Mouse (Mus musculus) splenic B cell, adult 2 months (primary cell): ENCODE results near the gene Evi5.

Experiments
- DNase-seq: peaks from one replicate; pipeline ENCODE4 v3.0.0-alpha.2; 2011; ENCODE audit warnings: low read depth, low spot score
- H3K27me3 ChIP-seq: 2 replicates; pipeline ENCODE4 v1.6.1; 2012; ENCODE audit warnings: mild to moderate bottlenecking, low read length, moderate library complexity, mixed read lengths; ENCODE audit not compliant: control insufficient read depth, poor library complexity, insufficient read depth, severe bottlenecking
- H3K36me3 ChIP-seq: 2 replicates; pipeline ENCODE4 v1.6.1; 2012; ENCODE audit warnings: mild to moderate bottlenecking, low read length, moderate library complexity, mixed read lengths; ENCODE audit not compliant: control insufficient read depth, poor library complexity, insufficient read depth, severe bottlenecking

Evi5 gene

DNA sequence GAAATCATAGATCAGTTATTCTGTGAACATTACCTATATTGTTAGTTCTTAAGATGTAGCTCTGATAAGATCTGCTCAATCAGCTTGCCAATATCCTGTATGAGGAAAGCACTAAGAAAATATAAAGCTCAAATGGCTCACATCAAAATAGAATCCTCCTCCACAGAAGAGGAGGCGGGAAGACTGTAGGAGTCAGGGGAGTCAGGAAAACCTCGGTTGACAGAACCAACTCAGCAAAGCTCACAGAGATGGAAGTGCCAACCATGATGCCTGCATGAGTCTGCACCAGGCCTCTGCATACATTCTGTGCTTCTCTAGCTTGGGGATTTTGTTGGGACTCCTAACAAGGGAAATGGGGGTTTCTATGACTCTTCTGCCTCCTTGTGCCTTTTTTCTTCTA lies 73.7 kb downstream of the Evi5 start:
- Histone ChIP-seq H3K27me3 (no peaks in the 10 kb centered on the region), H3K36me3 (no peaks in the 10 kb centered on the region)
- DNase-seq = no peak

DNA sequence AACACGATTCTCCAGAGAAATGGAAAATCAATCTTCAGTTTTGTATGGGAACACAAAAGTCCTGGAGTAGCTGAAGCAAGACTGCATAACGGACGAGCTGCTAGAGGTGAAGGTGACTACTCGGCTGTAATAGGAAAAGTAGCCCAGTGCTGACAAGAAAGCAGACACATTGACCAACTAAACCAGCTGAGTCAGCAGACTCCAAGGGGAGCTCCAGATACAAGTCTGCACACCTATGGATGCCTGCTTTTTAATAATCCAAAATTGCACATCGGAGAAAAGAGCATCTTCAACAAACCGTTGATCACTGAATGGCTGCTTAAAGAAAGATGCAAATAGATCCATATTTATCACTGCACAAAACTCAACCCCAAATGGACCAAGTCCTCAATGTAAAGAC lies 76.6 kb downstream of the Evi5 start:
- H3K27me3 ChIP-seq = no peaks in the 10 kb centered on the region
- no peak for DNase-seq
- no peaks in the 10 kb centered on the region for H3K36me3 ChIP-seq

DNA sequence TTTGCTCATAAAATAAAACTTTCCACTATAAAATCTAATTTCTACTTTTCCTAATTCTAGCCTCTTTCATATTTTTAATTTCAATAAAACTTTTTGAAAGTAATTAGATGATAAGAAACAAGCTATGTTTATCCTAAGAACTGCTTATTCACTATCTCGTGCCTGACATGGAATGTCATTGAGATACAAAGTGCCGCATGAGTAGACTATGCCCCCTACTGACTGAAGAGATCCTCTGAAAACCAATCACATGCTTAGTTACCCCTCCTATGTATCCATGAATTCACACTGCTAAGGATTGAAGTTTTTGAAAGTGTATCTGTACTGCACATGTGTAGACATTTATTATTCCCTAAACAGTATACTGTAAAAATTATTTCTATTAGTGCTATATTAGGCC lies 81.0 kb downstream of the Evi5 start:
- peak; percentile 38 for DNase-seq
- Histone ChIP-seq H3K36me3 (no peaks in the 10 kb centered on the region), H3K27me3 (no peaks in the 10 kb centered on the region)

DNA sequence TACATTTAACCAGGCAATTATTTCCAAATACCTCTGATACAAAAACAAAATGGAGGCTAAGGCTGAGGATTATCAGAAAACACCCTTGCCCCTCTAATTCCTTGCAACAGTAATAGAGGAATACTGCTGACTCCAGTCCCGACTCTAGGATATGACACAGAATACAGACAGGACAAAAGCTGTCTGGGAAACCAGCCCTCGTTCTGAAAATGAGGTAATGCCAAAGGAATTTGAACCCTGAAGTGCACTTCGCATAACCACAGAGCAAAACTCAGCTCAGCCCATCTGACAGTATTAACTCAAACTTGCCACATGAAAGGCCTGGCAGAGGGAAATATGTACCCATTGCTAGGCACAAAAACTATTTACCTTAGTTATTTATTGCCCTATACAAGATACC lies 81.6 kb downstream of the Evi5 start:
- DNase-seq = no peak
- Histone ChIP-seq H3K36me3 (no peaks in the 10 kb centered on the region), H3K27me3 (no peaks in the 10 kb centered on the region)

DNA sequence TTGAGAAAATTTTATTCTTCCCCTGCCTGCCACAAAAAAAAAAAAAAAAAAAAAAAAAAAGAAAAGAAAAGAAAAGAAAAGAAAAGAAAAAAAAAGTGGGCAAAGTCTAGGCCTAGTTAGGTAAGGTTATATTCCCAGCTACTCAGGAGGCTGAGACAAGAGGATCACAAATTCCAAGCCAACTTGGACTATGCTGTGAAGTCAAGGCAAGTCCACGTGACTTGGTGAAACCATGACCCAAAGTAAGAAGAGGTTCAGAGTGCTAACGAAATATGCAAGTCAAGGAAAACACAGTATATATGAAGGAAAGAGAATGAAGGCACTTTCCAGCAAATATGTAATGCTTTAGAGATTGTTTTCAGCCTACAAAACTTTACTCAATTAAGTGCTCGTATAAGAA lies 82.4 kb downstream of the Evi5 start:
- Histone ChIP-seq H3K36me3 (no peaks in the 10 kb centered on the region), H3K27me3 (no peaks in the 10 kb centered on the region)
- no peak for DNase-seq

DNA sequence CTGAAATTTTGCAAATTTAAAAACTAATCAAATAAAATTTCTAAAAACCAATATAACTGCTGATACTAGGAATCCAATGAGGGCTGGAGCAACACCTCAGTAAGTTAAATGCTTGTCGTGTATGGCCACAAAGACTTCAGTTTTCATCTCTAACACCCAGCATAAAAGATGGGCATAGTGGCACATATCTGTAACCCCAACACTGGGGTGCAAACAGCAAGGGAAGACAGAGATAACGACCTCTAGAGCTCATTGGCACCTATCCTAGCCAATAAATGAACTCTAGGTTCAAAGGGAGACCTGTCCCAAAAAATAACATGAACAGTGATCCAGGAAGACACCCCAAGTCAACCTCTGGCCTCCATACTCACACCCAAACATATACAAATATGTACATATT lies 82.9 kb downstream of the Evi5 start:
- Histone ChIP-seq H3K36me3 (no peaks in the 10 kb centered on the region), H3K27me3 (no peaks in the 10 kb centered on the region)
- DNase-seq = no peak

DNA sequence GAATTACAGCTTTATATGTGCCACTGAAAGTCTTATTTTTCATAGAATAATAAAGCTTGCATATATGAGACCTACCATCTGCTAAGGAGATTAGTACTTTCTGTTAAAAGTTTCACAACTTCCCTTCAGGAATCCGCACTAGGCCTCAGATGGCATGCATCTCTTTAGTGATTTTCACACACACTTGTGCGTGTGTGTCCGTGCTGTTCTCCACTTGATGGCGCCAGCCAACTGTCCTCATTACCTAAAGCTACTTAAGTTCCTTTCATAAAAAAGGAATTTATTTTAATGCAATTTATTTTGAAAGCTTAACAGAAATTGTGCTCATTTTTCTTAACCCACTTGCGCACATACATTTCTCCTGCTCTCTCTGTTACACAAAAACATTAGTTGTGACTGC lies 85.4 kb downstream of the Evi5 start:
- Histone ChIP-seq H3K36me3 (peaks cover 3% of the 10 kb centered on the region; the same call in 1 of the 2 replicates), H3K27me3 (no peaks in the 10 kb centered on the region)
- DNase-seq = peak; percentile 53

DNA sequence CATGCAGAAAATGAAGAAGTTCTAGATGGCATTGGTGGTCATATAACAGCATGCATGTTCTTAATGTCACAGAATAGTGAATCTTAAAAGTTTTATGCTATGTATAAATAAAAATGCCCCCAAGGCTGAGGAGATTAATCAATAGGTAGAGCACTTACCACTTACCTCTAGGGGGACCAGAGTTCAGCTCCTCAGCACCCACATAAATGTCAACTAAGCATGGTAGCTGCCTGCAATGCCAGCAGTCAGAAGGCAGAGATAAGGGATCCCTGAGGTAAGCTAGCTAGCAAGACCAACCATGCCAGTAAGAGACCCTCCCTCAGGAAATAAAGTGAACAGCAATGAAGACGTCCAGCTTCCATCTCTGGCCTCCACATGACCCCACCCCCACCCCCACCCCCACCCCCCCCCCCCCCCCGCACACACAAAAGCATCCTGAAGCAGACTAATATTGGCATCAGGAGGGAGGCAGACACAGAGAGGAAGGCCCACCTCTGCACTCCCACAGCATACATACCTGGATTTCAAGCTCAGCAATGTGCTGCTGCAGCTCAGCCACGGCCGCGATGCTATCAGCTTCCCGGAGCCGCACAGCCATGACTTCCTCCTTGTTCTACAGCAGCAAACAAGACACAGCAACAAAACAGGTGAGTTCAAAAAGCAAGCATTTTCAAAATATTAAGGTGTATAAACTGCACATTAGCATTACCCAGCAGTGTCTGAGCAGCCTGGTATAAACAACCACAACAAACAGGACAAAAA lies 87.0 kb downstream of the Evi5 start:
- Histone ChIP-seq H3K36me3 (peaks cover 3% of the 10 kb centered on the region; the same call in 1 of the 2 replicates), H3K27me3 (no peaks in the 10 kb centered on the region)
- DNase-seq = no peak

DNA sequence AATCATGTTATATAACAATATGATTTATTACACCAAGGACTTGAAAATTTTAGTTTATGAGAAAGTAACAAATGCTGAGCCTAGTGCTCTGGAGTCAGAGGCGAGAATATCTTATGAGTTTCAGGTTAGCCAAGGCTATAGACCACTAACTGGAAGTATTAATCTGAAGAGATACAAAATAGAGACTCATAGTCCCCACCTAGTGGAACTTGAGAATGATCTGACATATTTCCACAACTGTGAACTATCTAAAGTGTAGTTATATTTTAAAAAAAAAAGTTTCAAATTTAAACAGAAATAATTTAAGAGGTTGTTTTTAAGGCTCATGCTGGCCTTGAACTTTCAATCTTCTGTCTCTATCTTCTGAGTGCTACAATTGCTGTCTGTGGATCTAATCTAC lies 92.5 kb downstream of the Evi5 start:
- DNase-seq = peak; percentile 20
- H3K36me3 ChIP-seq = peaks cover 5% of the 10 kb centered on the region; the same call in 1 of the 2 replicates
- H3K27me3 ChIP-seq = no peaks in the 10 kb centered on the region

DNA sequence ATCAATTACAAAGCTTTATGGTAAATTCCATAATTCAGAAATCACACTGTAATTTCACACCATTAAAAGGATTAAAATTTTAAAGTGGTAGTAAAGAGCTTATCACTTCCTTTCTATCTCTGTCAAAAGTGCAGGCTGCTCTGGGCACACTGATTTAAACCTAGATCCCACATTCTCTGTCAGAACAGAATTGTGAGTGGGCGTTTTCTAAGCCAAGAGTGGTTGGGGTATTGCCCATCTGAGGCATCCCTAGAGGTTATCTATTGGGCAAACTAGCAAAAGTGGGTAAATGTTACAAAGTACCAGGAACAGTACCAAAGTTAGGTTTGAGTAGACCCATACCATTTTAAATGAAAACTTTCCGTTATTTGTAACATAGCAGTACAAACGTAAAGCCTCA lies 96.1 kb downstream of the Evi5 start:
- Histone ChIP-seq H3K36me3 (0 out of 2 replicates have a peak, but pooled peaks cover 2% of the 10 kb centered on the region), H3K27me3 (no peaks in the 10 kb centered on the region)
- no peak for DNase-seq

DNA sequence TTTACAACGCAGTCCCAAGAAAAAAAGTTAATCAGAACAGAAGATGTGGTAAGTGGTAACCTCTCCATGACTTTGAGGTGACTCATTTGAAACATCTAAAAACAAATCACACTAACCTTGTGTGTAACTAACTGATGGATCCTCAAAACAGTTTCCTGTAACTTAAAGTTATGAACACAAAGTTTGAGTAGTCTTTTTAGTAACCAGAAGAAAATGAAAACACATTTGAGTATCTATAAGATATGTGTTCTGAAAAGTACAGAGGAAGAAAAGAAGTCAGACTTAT lies 97.4 kb downstream of the Evi5 start:
- Histone ChIP-seq H3K36me3 (0 out of 2 replicates have a peak, but pooled peaks cover 2% of the 10 kb centered on the region), H3K27me3 (no peaks in the 10 kb centered on the region)
- DNase-seq = no peak

DNA sequence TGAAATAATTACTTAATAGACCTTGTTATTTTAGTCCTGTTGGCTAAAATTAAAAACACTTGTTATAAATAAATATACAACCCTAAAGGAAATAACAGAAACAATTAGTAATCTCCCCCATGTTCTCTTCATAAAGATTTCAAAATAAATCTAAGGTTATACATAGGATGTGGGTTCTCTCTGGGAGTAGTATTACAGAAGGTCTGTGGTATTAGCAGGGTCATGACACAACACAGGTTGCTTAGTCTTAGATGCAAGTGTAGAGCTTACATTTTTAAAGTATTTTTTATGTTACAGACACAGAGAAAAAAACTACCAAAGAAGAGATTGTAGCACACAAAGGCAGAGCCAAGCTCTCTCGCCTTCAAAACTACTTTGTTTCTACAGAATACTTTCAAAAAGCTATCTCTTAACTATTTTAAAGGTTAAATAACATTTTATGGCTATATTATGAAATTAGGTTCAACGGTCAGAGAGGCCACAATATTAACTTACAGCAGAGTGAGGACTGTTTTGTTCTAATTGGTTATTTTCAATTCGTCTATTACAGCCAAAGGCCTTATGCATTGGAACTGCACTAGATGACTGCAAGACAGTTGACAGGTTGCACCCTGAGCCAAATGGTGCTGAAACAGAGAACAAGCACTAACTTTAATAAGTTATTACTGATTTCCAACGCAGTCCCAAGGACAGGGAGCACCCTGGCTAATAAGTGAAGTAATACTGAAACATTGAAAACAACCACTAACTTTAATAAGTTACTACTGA lies 97.9 kb downstream of the Evi5 start:
- DNase-seq = no peak

DNA sequence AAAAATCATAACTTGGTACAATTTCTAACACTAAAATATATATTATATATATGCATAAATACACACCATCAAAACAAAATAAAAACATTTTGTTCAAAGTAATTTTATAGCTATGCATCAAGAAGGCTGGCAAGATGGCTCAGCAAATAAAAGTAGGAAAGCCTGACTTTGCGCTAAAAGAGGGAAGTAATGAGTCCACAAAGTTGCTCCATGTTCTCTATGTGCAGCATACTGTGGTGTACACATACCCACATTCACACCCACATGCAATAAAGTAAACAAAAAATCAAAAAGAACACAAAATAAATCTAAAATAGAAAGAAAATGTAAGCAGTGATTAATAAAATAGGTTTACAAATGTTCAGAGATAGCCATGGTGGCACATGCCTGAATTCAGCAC lies 99.0 kb downstream of the Evi5 start:
- Histone ChIP-seq H3K27me3 (no peaks in the 10 kb centered on the region), H3K36me3 (no peaks in the 10 kb centered on the region)
- DNase-seq = no peak

More for the DNA sequence above, 97.9 kb downstream of the Evi5 start:
- H3K27me3 ChIP-seq = no peaks in the 10 kb centered on the region
- H3K36me3 ChIP-seq = 0 out of 2 replicates have a peak, but pooled peaks cover 2% of the 10 kb centered on the region

DNA sequence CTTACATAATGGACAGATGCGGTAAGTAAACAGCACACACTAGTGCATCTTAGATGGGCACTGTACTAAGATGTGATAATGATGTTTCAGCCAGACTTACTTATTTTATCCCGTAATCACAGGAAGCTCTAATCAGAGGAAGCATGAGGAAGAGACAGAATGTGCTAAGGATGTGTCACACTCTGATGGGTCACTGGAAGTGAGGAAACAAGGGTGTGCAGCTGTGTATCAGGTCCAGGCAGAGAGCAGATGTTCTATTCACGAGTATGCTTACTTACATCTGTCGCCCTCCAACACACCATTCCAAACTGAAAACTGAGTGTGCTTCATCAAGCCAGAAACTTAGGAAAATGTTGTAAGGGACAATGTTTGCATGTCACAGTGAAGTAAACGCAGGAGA lies 102.9 kb downstream of the Evi5 start:
- Histone ChIP-seq H3K27me3 (no peaks in the 10 kb centered on the region), H3K36me3 (no peaks in the 10 kb centered on the region)
- no peak for DNase-seq

DNA sequence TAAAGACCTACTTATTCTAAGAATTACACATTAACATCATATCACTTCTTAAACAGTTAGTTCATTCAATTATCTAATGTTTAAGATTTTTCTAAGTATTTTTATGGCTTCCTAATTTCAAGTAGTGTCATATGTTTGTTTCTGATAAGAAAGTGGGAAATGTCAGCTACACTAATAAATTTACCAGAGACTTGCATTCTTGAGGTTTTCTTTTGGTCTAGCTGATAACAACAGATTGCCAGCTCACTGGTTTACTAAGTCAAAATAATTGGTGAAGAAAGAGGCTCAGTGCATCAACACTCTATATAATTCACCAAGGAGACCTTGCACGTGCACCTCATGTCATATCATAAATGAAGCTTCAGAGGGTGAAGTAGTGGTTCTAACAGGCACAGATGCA lies 106.7 kb downstream of the Evi5 start:
- no peak for DNase-seq
- no peaks in the 10 kb centered on the region for H3K36me3 ChIP-seq
- H3K27me3 ChIP-seq = no peaks in the 10 kb centered on the region
